Mouse (Mus musculus): ENCODE measurements around the gene Cacnb2. TPM values are rescaled to one million over a fixed set of nuclear protein-coding genes. Genes with fewer than 3 reads are reported as not detected.
"Not testable (repeated sequence)": the region's sequence is repeated elsewhere in the genome, so short reads cannot be mapped to it uniquely, and the experiment has no call there.

Gene Cacnb2
- polyA plus RNA-seq, 1 experiment from 2014 or later, result 2.3 TPM

DNA sequence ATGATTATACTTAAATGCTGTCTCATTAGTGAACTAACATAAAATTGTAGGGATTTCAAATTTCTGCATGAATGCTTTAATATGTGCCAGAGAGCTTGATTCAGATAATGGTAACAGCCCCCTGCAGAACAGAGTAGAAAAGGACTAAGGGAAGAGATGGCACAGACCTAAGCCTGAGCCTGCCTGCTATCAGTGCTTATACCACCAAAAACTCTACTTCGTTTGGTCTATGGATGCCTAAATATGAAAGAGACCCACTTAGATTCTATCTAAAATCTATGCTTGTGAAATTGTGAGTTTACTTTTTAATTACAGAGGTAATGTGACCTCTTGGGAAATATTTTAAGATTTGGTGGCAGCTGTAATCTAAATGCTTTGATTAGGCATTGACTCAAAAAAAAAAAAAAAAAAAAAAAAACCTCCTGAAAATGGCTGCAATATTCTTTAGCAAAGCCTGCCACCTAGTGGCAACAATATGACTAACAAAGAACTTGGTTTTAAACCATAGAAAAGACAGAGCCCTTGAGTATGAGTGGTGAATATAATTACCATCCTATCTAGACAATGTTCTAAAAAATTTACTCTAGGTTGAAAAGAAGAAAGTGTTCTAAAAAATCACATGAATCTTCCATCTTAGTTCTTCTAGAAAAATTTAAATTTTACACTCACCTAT lies 100.2 kb downstream of the Cacnb2 start:
- Histone ChIP-seq H3K9ac (ENCODE audit: low read depth, low read length) (no peak overlapping the region), H3K27me3 (replicated peaks; ENCODE audit: control insufficient read depth, insufficient read depth, low read length) (no peaks in the 10 kb centered on the region), H3K4me2 (ENCODE audit: low read depth, low read length) (no peak overlapping the region), H3K36me3 (ENCODE audit: control insufficient read depth, insufficient read depth, low read length) (no peaks in the 10 kb centered on the region), H3K4me3 (ENCODE audit: low read length) (no peak overlapping the region), H3K4me1 (ENCODE audit: control insufficient read depth, insufficient read depth, low read length) (no peaks in the 10 kb centered on the region), H3K9me3 (ENCODE audit: control insufficient read depth, low read length) (no peaks in the 10 kb centered on the region), H3K27ac (ENCODE audit: low read length) (no peak overlapping the region)
- WGBS, result 93% methylated on average over 1 of the region's 1 CpGs
- ATAC-seq, result no peak

DNA sequence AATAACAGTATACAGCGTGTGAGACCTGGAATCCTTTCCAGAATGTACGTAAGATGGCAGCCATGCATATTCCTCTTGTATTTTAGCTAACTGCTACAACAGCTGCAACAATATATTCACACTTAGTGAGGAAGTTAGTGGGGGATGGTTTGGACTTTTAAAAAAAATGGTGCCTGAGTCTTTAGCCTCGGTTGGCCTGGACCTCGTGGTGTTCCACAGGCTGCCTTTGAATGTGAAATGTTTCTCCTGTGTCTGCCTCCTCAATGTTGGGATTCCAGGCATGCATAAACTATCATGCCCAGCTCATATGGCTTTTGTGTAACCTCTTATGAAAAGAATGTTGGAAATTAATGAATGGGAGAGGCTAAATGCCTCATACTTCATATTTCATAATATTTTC lies 100.8 kb downstream of the Cacnb2 start:
- H3K4me3 ChIP-seq (ENCODE audit: low read length), result no peak overlapping the region
- no peaks in the 10 kb centered on the region for H3K27me3 ChIP-seq (replicated peaks; ENCODE audit: control insufficient read depth, insufficient read depth, low read length)
- ATAC-seq, result no peak
- no peak overlapping the region for H3K27ac ChIP-seq (ENCODE audit: low read length)
- no peak overlapping the region for H3K9ac ChIP-seq (ENCODE audit: low read depth, low read length)
- no peaks in the 10 kb centered on the region for H3K9me3 ChIP-seq (ENCODE audit: control insufficient read depth, low read length)
- no peak overlapping the region for H3K4me2 ChIP-seq (ENCODE audit: low read depth, low read length)
- no peaks in the 10 kb centered on the region for H3K36me3 ChIP-seq (ENCODE audit: control insufficient read depth, insufficient read depth, low read length)
- 83% methylated on average over 4 of the region's 4 CpGs for WGBS
- H3K4me1 ChIP-seq (ENCODE audit: control insufficient read depth, insufficient read depth, low read length), result no peaks in the 10 kb centered on the region

DNA sequence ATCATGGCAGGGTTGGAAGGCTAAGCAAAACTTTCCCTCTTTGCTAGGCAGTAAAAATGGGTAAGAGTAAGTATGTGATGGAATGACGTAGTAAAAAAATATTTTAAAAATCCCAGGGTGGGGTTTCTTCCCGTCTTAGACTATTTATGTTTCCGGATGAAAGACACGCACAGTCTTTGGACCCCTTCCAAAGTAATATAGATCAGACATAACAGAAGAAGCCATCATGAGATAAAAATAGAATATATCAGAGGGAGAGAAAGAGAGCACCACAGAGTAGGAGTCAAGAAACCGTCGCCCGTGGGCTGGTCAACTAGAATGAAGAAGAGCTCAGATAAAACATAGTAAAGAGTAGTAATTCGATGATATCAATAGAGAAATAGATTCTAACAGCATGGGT lies 107.4 kb downstream of the Cacnb2 start:
- 63% methylated on average over 8 of the region's 8 CpGs for WGBS
- Histone ChIP-seq H3K27ac (ENCODE audit: low read length) (no peak overlapping the region), H3K36me3 (ENCODE audit: control insufficient read depth, insufficient read depth, low read length) (no peaks in the 10 kb centered on the region), H3K4me1 (ENCODE audit: control insufficient read depth, insufficient read depth, low read length) (no peaks in the 10 kb centered on the region), H3K27me3 (replicated peaks; ENCODE audit: control insufficient read depth, insufficient read depth, low read length) (no peaks in the 10 kb centered on the region), H3K4me2 (ENCODE audit: low read depth, low read length) (no peak overlapping the region), H3K9ac (ENCODE audit: low read depth, low read length) (no peak overlapping the region), H3K4me3 (ENCODE audit: low read length) (no peak overlapping the region), H3K9me3 (ENCODE audit: control insufficient read depth, low read length) (no peaks in the 10 kb centered on the region)
- no peak for ATAC-seq

DNA sequence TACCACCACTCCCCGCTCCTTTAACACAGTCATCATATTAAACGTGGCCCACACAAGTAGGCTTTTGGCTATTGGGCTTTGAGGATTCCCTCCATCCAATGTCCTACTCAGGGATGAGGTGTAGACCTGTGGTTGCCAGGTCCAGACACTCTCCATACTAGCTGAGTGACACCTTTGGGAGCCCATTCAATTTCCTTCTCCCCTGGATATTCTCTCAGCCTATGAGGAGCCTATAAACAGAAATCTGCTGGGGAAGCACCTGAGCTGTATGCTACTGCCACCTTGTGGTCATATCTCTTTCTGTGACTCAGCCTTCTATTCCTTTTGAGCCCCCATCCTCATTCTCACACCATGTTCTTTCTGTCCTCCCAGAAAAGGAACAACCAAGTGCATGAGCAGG lies 108.9 kb downstream of the Cacnb2 start:
- Histone ChIP-seq H3K4me1 (ENCODE audit: control insufficient read depth, insufficient read depth, low read length) (no peaks in the 10 kb centered on the region), H3K9me3 (ENCODE audit: control insufficient read depth, low read length) (no peaks in the 10 kb centered on the region), H3K4me2 (ENCODE audit: low read depth, low read length) (no peak overlapping the region), H3K9ac (ENCODE audit: low read depth, low read length) (no peak overlapping the region), H3K36me3 (ENCODE audit: control insufficient read depth, insufficient read depth, low read length) (no peaks in the 10 kb centered on the region), H3K27me3 (replicated peaks; ENCODE audit: control insufficient read depth, insufficient read depth, low read length) (no peaks in the 10 kb centered on the region), H3K4me3 (ENCODE audit: low read length) (no peak overlapping the region), H3K27ac (ENCODE audit: low read length) (no peak overlapping the region)
- WGBS, result 85% methylated on average over 2 of the region's 2 CpGs
- ATAC-seq, result no peak

DNA sequence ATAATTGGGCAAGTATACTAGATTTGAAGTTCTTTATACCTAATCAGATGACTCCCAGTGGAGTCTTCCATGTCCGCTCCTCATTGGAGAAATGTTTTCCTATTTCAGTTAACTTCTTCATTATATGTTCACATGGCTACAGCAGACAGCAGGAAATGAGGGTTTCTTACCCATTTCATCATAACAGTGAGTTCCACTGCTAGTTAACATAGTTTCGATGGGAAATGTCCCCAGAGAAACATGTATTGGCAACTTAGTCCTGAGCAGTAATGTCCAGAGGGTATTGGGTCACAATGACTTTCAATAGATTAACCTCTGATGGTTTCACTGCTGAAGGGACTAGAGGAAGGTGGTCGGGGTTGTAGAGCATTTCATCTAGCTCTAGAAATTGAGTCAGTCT lies 110.2 kb downstream of the Cacnb2 start:
- H3K27me3 ChIP-seq (replicated peaks; ENCODE audit: control insufficient read depth, insufficient read depth, low read length), result no peaks in the 10 kb centered on the region
- no peak overlapping the region for H3K27ac ChIP-seq (ENCODE audit: low read length)
- H3K9ac ChIP-seq (ENCODE audit: low read depth, low read length), result no peak overlapping the region
- H3K4me3 ChIP-seq (ENCODE audit: low read length), result no peak overlapping the region
- H3K36me3 ChIP-seq (ENCODE audit: control insufficient read depth, insufficient read depth, low read length), result no peaks in the 10 kb centered on the region
- H3K9me3 ChIP-seq (ENCODE audit: control insufficient read depth, low read length), result no peaks in the 10 kb centered on the region
- ATAC-seq, result no peak
- no peak overlapping the region for H3K4me2 ChIP-seq (ENCODE audit: low read depth, low read length)
- 89% methylated on average over 3 of the region's 3 CpGs for WGBS
- no peaks in the 10 kb centered on the region for H3K4me1 ChIP-seq (ENCODE audit: control insufficient read depth, insufficient read depth, low read length)

DNA sequence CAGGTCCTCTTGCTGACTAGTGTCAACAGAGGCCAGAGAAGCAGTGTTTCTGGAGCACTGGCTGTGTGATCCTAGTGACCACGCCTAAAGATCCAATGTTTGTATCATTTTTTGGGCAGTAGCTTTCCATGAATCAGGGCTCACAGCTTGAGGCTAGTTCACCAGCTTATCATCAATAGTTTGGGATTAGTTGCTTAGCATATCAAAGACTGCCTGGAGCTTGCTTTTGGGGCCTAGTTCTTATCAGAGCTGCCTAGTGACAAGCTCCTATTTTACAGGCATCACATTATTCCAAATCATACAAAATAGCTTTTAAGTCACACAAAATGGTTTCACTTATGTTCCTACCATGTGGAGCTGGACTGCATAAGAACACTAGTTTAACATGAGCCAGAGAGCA lies 113.8 kb downstream of the Cacnb2 start:
- WGBS, result 72% methylated on average over 1 of the region's 1 CpGs
- Histone ChIP-seq H3K4me2 (ENCODE audit: low read depth, low read length) (no peak overlapping the region), H3K27ac (ENCODE audit: low read length) (no peak overlapping the region), H3K9me3 (ENCODE audit: control insufficient read depth, low read length) (no peaks in the 10 kb centered on the region), H3K27me3 (replicated peaks; ENCODE audit: control insufficient read depth, insufficient read depth, low read length) (no peaks in the 10 kb centered on the region), H3K4me3 (ENCODE audit: low read length) (no peak overlapping the region), H3K9ac (ENCODE audit: low read depth, low read length) (no peak overlapping the region), H3K4me1 (ENCODE audit: control insufficient read depth, insufficient read depth, low read length) (no peaks in the 10 kb centered on the region), H3K36me3 (ENCODE audit: control insufficient read depth, insufficient read depth, low read length) (no peaks in the 10 kb centered on the region)
- ATAC-seq, result no peak

DNA sequence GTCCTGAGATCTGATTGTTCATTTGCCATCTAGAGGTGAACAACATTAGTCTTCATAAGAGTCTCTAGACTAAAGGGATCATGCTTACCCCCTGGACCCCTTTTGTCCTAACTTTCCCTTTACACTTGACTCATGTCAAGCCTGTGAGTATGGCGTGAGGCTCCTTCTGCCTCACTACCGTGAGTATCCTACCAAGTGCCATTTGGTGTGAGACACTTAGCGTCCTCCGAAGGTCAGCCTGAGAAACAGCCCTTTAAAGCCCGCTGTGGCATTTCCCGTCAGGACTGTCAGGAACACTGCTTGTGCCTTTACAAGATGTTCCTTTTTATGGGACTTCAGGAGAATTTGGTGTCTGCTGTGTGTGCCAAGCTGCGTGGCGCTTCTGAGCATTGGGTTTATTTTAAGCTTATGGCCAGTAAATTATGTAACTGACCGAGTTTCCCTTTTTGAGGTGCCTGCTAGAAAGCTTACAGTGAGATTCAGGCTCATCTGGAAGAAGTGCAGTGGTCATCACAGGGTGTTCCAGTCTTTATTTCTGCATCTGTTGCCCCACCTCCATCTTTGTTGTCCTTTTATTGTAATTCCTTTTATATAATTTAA lies 116.3 kb downstream of the Cacnb2 start:
- no peaks in the 10 kb centered on the region for H3K9me3 ChIP-seq (ENCODE audit: control insufficient read depth, low read length)
- no peak overlapping the region for H3K27ac ChIP-seq (ENCODE audit: low read length)
- H3K36me3 ChIP-seq (ENCODE audit: control insufficient read depth, insufficient read depth, low read length), result no peaks in the 10 kb centered on the region
- WGBS, result 88% methylated on average over 9 of the region's 9 CpGs
- H3K4me1 ChIP-seq (ENCODE audit: control insufficient read depth, insufficient read depth, low read length), result no peaks in the 10 kb centered on the region
- no peak for ATAC-seq
- no peak overlapping the region for H3K4me2 ChIP-seq (ENCODE audit: low read depth, low read length)
- H3K27me3 ChIP-seq (replicated peaks; ENCODE audit: control insufficient read depth, insufficient read depth, low read length), result no peaks in the 10 kb centered on the region
- no peak overlapping the region for H3K9ac ChIP-seq (ENCODE audit: low read depth, low read length)
- no peak overlapping the region for H3K4me3 ChIP-seq (ENCODE audit: low read length)

DNA sequence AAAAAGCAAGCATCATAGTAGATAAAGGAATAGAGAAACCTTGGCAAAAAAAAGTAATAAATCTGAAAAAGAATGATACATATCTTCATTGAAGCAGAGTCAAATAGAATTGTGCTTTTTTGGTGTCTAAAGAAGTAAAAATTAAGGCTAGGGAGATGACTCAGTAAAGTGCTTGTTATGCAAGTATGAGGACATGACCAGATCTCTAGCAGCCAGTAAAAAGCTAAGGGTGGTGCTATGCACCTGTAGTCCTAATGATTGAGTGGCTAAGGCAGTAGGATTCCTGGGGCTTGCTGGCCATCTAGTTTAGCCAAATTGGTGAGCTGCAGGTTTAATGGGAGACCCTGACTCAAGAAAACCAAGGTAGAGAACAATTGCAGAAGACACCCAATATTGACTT lies 122.5 kb downstream of the Cacnb2 start:
- H3K4me3 ChIP-seq (ENCODE audit: low read length), result no peak overlapping the region
- no peak overlapping the region for H3K27ac ChIP-seq (ENCODE audit: low read length)
- no peaks in the 10 kb centered on the region for H3K9me3 ChIP-seq (ENCODE audit: control insufficient read depth, low read length)
- no peak overlapping the region for H3K9ac ChIP-seq (ENCODE audit: low read depth, low read length)
- H3K36me3 ChIP-seq (ENCODE audit: control insufficient read depth, insufficient read depth, low read length), result no peaks in the 10 kb centered on the region
- H3K27me3 ChIP-seq (replicated peaks; ENCODE audit: control insufficient read depth, insufficient read depth, low read length), result no peaks in the 10 kb centered on the region
- H3K4me1 ChIP-seq (ENCODE audit: control insufficient read depth, insufficient read depth, low read length), result no peaks in the 10 kb centered on the region
- no peak overlapping the region for H3K4me2 ChIP-seq (ENCODE audit: low read depth, low read length)
- no peak for ATAC-seq

DNA sequence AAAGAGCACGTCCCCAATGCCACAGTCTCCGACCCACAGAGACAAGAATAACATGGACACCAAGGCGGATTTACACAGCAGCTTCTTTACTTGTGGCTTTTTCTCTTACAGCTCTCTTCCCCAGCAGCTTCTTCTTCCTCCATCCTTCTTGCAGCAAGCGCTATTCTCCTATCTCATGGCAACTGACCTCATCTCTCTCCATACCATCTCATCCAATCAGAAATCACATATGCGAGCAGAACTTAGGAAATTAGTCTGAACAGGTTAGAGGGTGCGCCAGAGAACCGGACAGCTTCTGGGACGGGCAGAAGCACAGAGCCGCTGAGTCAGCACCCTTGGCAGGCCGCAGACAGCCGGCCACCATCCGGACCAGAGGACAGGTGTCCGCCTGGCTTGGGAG lies 123.7 kb downstream of the Cacnb2 start:
- not testable (repeated sequence) for H3K9ac ChIP-seq (ENCODE audit: low read depth, low read length); H3K27me3 ChIP-seq (replicated peaks; ENCODE audit: control insufficient read depth, insufficient read depth, low read length); H3K4me2 ChIP-seq (ENCODE audit: low read depth, low read length); H3K4me3 ChIP-seq (ENCODE audit: low read length); H3K27ac ChIP-seq (ENCODE audit: low read length); ATAC-seq; H3K4me1 ChIP-seq (ENCODE audit: control insufficient read depth, insufficient read depth, low read length); H3K9me3 ChIP-seq (ENCODE audit: control insufficient read depth, low read length); H3K36me3 ChIP-seq (ENCODE audit: control insufficient read depth, insufficient read depth, low read length)
- 91% methylated on average over 13 of the region's 13 CpGs for WGBS

DNA sequence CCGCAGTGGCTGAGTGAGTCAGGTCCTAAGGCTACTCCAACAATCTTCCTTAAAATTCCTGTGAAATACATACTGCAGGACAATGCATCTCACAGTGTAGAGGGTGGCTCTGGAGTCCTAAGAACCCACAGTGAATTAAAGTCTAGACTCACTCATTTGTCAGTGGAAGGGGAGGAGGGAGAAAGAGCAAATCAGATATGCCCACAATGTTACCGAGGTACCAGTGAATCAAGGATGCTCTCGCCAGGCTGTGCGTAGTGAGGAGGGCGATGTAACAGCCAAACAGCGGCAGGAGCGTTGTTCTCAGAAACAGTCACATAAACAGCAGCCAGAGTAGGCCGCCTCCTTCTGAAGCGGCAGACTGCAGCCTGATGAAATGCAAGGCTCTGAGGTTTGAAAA lies 136.0 kb downstream of the Cacnb2 start:
- H3K4me2 ChIP-seq (ENCODE audit: low read depth, low read length), result no peak overlapping the region
- H3K4me3 ChIP-seq (ENCODE audit: low read length), result no peak overlapping the region
- no peak overlapping the region for H3K9ac ChIP-seq (ENCODE audit: low read depth, low read length)
- H3K4me1 ChIP-seq (ENCODE audit: control insufficient read depth, insufficient read depth, low read length), result no peaks in the 10 kb centered on the region
- H3K27ac ChIP-seq (ENCODE audit: low read length), result no peak overlapping the region
- ATAC-seq, result no peak
- H3K27me3 ChIP-seq (replicated peaks; ENCODE audit: control insufficient read depth, insufficient read depth, low read length), result no peaks in the 10 kb centered on the region
- H3K36me3 ChIP-seq (ENCODE audit: control insufficient read depth, insufficient read depth, low read length), result no peaks in the 10 kb centered on the region
- no peaks in the 10 kb centered on the region for H3K9me3 ChIP-seq (ENCODE audit: control insufficient read depth, low read length)
- 43% methylated on average over 9 of the region's 9 CpGs for WGBS
